Mouse (Mus musculus) spleen, postnatal 14 days (tissue): ENCODE data around the gene Cwh43.

ENCODE experiments used
- DNase-seq, 2 experiments: peaks; one replicate each; pipeline ENCODE4 v3.0.0; 2021 to 2022; ENCODE audit warnings: low spot score in 2 of 2

Gene Cwh43

GRCm38 (mm10) chr5:73399768-73400526, 5.9 kb upstream of the Cwh43 start:
- DNase-seq, result no peak

DNA sequence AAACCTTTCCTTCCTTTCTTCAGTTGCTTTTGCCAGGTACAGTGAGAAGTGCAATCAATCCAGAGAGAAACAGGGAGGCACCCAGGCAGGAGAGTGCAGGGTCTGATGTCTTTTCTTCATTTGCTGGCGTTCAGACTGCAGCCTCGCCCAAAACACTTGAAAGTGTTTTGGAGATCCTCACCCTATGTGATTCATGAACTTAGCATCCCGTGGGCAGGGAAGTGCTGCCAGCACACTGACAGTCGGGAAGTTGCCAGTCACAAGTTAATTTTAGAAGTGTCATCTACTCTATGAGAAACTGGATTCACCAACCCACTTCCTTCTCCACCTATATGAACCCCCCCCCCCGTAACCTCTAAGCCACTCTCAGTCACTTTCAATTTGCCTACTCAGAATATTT, 4.5 kb upstream of the Cwh43 start:
- no peak for DNase-seq

DNA sequence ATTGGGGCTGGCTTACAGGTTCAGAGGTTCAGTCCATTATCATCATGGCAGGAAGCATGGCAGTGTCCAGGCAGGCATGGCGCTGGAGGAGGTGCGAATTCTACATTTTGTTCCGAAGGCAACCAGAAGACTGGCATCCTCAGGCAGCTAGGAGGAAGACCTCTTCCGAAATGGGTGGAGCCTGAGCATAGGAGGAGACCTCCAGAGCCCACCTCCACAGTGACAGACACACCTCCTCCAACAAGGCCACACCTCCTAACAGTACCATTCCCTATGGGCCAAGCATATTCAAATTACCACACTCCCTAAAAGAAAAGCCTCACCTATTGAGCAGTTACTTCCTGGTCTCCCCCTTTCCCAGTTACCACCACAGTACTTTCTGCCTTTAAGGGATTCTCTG, 3.0 kb upstream of the Cwh43 start:
- no peak for DNase-seq

DNA sequence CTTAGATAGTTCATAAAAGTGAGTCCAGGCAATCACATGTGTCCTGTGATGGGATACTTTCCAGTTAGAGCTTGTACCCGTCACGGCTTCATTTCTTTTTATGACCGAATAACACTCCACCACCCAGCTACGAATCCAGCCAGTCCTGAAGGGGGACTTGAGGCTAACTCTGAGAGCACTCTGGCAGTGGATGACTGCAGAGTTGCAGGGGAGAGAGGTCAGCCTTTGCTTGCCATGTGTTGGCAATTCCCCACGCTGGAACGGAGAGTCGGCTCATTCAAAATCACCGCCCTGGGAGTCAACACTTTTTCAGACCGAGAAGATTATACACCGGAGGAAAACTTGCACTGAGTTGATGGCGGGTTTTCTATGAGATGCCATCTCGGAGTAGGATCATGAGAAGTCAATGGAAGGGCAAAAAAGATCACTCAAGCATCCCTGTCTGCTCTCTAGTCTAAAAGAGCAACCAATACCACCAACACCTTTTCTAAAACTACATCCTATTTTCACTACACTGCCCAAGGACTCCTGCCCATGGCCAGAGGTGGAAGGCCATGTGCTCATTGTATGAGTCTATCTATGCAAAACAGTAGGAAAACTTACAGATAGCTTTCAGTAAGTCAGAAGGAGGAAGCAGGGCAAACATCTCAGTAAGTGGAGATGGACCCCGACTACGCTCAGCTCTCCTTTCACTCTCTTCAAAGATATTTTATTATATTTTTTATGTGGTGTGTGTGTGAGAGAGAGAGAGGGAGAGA, 2.4 kb upstream of the Cwh43 start:
- no peak for DNase-seq

DNA sequence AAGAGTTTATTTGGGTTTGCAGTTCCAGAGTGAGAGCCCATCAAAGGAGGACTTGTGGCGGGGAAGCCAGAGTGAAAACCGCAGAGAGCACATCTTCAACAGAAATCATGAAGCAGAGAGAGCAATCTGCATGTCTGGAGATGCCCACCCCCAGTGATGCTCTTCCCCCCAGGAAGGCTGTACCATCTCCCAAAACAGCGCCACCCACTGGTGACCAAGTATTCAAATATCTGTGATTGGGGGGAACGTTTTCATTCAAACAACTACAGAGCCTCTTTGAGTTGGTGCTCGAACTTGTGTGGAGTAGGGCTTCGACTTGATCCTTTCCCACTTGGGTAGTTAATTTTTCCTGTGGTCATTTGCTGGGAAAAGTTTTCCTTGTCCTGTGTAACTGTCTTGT, 1.1 kb upstream of the Cwh43 start:
- no peak for DNase-seq

- DNase-seq, result no peak
These were observed 986 bp downstream of the Cwh43 start for GRCm38 (mm10) chr5:73406861-73407260.

- DNase-seq, result no peak
These were observed 4.1 kb downstream of the Cwh43 start for GRCm38 (mm10) chr5:73409970-73410369.

GRCm38 (mm10) chr5:73411771-73412170, 5.9 kb downstream of the Cwh43 start:
- DNase-seq, result no peak

DNA sequence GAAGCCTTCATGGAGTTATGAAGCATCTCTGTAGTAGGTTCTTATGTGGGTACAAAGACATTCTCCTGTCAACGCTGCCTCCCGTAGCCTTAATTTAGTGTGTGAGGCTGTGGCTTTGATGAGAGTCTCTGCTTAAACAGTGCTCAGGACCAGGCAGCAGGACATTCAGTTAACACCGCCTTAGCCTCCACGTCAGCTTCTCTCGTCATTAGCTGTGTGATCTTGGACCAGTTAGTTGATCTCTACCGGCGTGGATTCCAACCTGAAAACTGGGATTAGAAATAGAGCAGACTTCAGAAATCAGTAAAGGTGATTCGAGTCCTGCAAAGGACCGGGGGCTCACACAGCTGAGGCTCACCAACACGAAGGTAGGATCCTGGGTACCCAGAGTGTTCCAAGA, 8.3 kb downstream of the Cwh43 start:
- no peak for DNase-seq

- DNase-seq, result no peak
These were observed 13.3 kb downstream of the Cwh43 start for GRCm38 (mm10) chr5:73419045-73419695.

- DNase-seq, result no peak
These were observed 20.9 kb downstream of the Cwh43 start for GRCm38 (mm10) chr5:73426824-73427223.

- peak in 1 of 2 experiments; percentile 42 for DNase-seq
These were observed 25.7 kb downstream of the Cwh43 start for GRCm38 (mm10) chr5:73431581-73431980.

DNA sequence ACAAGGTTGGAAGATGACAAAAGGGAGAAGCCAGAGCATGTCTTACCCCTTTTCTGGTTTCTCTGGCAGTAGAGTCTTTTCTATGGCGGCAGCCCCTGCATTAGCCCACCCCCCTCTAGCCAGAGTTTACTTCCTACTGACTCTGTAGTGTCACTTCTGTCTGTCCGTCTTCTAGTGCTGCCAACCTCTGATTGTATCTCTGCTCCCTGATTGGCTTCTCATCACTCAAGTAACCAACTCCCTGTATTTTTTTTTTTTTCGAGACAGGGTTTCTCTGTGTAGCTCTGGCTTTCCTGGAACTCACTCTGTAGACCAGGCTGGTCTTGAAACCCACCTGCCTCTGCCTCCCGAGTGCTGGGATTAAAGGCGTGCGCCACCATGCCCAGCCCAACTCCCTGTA, 26.9 kb downstream of the Cwh43 start:
- no peak for DNase-seq

GRCm38 (mm10) chr5:73434764-73435163, 28.9 kb downstream of the Cwh43 start:
- DNase-seq, result no peak

DNA sequence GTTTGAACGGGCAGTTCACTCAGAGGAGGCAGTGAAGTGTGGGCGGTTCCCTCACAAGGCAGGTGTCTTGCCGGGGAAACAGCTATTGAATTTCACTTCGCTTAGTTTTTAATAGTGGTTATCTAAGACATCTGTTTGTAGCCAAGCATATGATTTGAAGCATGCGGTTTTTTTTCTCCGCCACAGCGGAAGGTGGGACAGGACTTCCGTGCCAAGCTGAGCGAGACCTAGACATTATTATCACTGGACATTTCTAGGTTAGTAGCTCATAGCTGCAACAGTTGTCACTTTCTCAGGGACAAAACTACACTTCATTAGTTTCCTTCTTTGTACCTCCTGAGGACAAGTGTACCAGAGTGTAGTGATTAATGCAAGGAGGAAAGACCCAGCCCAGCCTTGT, 36.3 kb downstream of the Cwh43 start:
- no peak for DNase-seq

- DNase-seq, result no peak
These were observed 44.4 kb downstream of the Cwh43 start for GRCm38 (mm10) chr5:73450276-73450675.

- no peak for DNase-seq
These were observed 48.8 kb downstream of the Cwh43 start for GRCm38 (mm10) chr5:73454502-73455306.

- DNase-seq, result no peak
These were observed 49.4 kb downstream of the Cwh43 start for GRCm38 (mm10) chr5:73455307-73455687.

- DNase-seq, result no peak
These were observed 62.9 kb downstream of the Cwh43 start for GRCm38 (mm10) chr5:73468462-73469433.
